Mouse (Mus musculus): Measurements from ENCODE around the gene Krtcap2. TPM values are rescaled to one million over a fixed set of nuclear protein-coding genes. Genes with fewer than 3 reads are reported as not detected.

The Krtcap2 gene
- polyA plus RNA-seq, 1 experiment, result 4.0 TPM

DNA sequence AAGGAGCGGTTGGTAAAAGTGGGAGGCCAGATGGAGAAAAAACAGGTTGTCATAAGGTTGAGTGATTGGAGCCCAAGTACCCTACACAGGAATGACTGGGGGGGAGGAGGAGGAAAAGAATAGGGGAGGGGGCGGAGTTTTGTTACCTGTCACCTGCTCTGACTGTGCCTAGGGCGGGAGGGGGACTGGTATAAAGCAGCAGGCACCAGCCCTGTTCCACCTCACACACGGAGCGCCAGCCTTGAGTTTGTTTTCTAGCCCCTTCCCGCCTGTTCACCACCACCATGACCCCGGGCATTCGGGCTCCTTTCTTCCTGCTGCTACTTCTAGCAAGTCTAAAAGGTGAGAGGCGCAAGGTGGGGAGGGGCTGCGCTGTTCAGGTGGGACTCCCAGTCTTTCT, 16.9 kb upstream of the Krtcap2 start, which contains the start of gene Muc1:
Muc1 (plus strand) TSS at position 222 of the 400 bp plus-strand sequence.
- Histone ChIP-seq H3K27me3 (ENCODE audit: control insufficient read depth) (peaks cover 80% of the 10 kb centered on the region), H3K36me3 (ENCODE audit: control insufficient read depth) (no peaks in the 10 kb centered on the region), H3K9me3 (ENCODE audit: control insufficient read depth, low read length) (no peaks in the 10 kb centered on the region; the same call in 1 of the 2 replicates), H3K4me1 (ENCODE audit: control insufficient read depth) (peaks cover 19% of the 10 kb centered on the region), H3K4me3 (replicated peaks) (peak within 1 kb of the TSS; percentile 58)
- TF ChIP-seq TAL1 (IDR thresholded peaks at IDR 0.05; ENCODE audit: low read length) (no peak), GATA1 (IDR thresholded peaks at IDR 0.05; ENCODE audit: low read length) (no peak)

DNA sequence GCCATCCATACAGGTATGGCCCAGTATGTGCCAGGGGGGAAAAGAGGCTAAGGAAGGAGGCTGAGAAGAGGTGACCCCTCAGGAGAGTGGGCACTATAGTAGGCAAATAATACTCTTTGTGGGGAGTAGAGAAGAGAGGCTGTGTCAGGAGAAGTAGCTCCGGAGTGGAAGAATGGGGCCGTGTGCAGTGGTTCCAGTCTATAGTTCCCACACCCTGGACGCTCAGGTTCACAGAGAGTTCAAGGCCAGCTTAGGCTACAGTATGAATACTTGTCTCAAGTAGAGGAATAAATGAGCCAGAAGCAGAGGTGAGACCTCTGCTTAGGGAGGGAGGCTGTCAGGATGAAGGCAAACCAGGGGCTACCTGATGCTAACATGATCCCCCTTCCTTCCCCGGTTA, 16.5 kb upstream of the Krtcap2 start:
- H3K27me3 ChIP-seq (ENCODE audit: control insufficient read depth), result peaks cover 76% of the 10 kb centered on the region
- H3K4me1 ChIP-seq (ENCODE audit: control insufficient read depth), result peaks cover 19% of the 10 kb centered on the region
- H3K4me3 ChIP-seq (replicated peaks), result no peak overlapping the region
- H3K36me3 ChIP-seq (ENCODE audit: control insufficient read depth), result no peaks in the 10 kb centered on the region
- no peaks in the 10 kb centered on the region; the same call in 1 of the 2 replicates for H3K9me3 ChIP-seq (ENCODE audit: control insufficient read depth, low read length)
- no peak for TF ChIP-seq GATA1 (IDR thresholded peaks at IDR 0.05; ENCODE audit: low read length)
- TF ChIP-seq TAL1 (IDR thresholded peaks at IDR 0.05; ENCODE audit: low read length), result no peak

DNA sequence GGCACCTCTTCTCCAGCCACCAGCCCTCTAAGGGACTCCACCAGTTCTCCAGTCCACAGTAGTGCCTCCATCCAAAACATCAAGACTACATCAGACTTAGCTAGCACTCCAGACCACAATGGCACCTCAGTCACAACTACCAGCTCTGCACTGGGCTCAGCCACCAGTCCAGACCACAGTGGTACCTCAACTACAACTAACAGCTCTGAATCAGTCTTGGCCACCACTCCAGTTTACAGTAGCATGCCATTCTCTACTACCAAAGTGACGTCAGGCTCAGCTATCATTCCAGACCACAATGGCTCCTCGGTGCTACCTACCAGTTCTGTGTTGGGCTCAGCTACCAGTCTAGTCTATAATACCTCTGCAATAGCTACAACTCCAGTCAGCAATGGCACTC, 15.2 kb upstream of the Krtcap2 start:
- Histone ChIP-seq H3K36me3 (ENCODE audit: control insufficient read depth) (no peaks in the 10 kb centered on the region), H3K4me3 (replicated peaks) (no peak overlapping the region), H3K27me3 (ENCODE audit: control insufficient read depth) (peaks cover 66% of the 10 kb centered on the region), H3K4me1 (ENCODE audit: control insufficient read depth) (peaks cover 19% of the 10 kb centered on the region), H3K9me3 (ENCODE audit: control insufficient read depth, low read length) (no peaks in the 10 kb centered on the region; the same call in 1 of the 2 replicates)
- TF ChIP-seq TAL1 (IDR thresholded peaks at IDR 0.05; ENCODE audit: low read length) (no peak), GATA1 (IDR thresholded peaks at IDR 0.05; ENCODE audit: low read length) (no peak)

DNA sequence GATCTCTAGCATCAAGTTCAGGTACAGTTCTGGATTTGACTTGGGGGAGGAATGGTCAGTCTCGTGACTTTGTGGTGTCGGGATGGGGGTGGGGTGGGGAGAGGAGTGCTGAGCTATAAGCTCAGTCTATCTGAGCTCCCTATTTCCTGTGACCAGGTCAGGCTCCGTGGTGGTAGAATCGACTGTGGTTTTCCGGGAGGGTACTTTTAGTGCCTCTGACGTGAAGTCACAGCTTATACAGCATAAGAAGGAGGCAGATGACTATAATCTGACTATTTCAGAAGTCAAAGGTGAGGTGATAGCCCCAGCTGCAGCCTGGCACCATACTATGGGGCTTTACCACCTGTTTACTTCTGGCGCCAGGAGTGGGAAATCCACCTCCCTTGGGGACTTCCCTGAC, 14.4 kb upstream of the Krtcap2 start:
- H3K36me3 ChIP-seq (ENCODE audit: control insufficient read depth), result no peaks in the 10 kb centered on the region
- no peak overlapping the region for H3K4me3 ChIP-seq (replicated peaks)
- peaks cover 19% of the 10 kb centered on the region for H3K4me1 ChIP-seq (ENCODE audit: control insufficient read depth)
- TF ChIP-seq TAL1 (IDR thresholded peaks at IDR 0.05; ENCODE audit: low read length) (no peak), GATA1 (IDR thresholded peaks at IDR 0.05; ENCODE audit: low read length) (no peak)
- H3K27me3 ChIP-seq (ENCODE audit: control insufficient read depth), result peaks cover 59% of the 10 kb centered on the region
- H3K9me3 ChIP-seq (ENCODE audit: control insufficient read depth, low read length), result no peaks in the 10 kb centered on the region

DNA sequence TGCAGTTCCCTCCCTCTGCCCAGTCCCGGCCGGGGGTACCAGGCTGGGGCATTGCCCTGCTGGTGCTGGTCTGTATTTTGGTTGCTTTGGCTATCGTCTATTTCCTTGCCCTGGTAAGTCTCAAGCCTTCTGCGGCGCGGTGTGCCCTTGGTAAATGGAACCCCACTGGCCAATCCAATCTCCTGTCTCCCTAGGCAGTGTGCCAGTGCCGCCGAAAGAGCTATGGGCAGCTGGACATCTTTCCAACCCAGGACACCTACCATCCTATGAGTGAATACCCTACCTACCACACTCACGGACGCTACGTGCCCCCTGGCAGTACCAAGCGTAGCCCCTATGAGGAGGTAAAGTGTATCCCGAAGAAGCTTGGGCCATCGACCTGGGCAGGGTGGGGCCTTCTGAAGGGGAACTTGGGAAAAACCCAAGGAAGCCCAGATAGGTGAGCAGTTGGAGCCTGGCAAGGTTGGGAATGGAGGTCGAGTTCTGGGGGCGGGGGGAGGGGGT, 13.9 kb upstream of the Krtcap2 start:
- peaks cover 54% of the 10 kb centered on the region for H3K27me3 ChIP-seq (ENCODE audit: control insufficient read depth)

DNA sequence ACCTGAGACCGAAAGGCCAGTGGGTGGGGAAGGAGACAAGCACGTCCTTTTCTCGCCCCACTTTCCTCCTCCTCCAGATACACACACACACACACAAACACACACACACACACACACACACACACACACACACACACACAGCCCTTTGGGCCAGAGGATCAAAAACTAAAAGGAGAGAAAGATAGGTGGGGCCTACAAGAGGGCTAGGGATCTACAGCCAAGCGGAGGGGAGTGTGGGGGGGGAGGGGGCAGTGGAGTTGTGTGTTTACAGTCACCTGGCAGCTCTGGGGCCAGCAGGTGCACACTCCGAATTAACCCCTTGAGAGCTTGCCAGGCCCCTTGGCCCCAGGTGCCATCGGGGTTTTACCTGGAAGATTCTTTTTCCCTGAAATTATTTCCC, 13.2 kb upstream of the Krtcap2 start:
- Histone ChIP-seq H3K27me3 (ENCODE audit: control insufficient read depth) (peaks cover 47% of the 10 kb centered on the region), H3K4me1 (ENCODE audit: control insufficient read depth) (peaks cover 13% of the 10 kb centered on the region), H3K9me3 (ENCODE audit: control insufficient read depth, low read length) (no peaks in the 10 kb centered on the region), H3K36me3 (ENCODE audit: control insufficient read depth) (no peaks in the 10 kb centered on the region), H3K4me3 (replicated peaks) (no peak overlapping the region)
- no peak for TF ChIP-seq TAL1 (IDR thresholded peaks at IDR 0.05; ENCODE audit: low read length)
- no peak for TF ChIP-seq GATA1 (IDR thresholded peaks at IDR 0.05; ENCODE audit: low read length)

More for the DNA sequence above, 13.9 kb upstream of the Krtcap2 start:
- peaks cover 19% of the 10 kb centered on the region for H3K4me1 ChIP-seq (ENCODE audit: control insufficient read depth)
- H3K4me3 ChIP-seq (replicated peaks), result no peak overlapping the region
- no peaks in the 10 kb centered on the region for H3K36me3 ChIP-seq (ENCODE audit: control insufficient read depth)
- H3K9me3 ChIP-seq (ENCODE audit: control insufficient read depth, low read length), result no peaks in the 10 kb centered on the region
- no peak for TF ChIP-seq TAL1 (IDR thresholded peaks at IDR 0.05; ENCODE audit: low read length)
- TF ChIP-seq GATA1 (IDR thresholded peaks at IDR 0.05; ENCODE audit: low read length), result 0 out of 2 replicates have a peak, but pooled peaks have one; percentile 8

DNA sequence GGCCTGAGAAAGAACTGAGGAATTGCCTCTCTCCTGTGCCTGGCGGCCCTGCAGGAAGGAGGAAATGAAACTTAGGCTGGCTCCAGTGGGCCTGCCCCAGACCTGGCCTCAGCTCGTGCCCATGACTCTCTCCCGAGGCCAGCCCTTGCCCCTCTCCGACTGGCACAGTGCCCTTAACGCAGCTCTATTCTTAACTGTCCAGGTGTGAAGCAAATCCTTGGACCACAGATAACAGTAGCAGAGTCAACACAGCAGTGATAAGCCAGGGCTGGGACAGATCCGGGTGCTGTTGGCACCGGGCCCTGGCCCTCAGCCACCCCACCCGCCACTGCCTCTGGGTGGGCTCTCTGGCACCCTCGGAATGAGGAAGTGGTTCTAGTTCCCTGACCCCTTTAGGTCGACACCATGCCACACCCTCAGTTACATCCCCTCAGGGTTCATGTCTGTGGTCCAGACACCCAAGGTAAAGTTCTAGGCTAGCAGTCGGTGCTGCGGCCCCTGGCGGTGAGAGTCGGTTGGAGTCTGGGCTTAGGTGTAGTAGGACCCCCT, 12.1 kb upstream of the Krtcap2 start:
- H3K4me3 ChIP-seq (replicated peaks), result no peak overlapping the region
- H3K27me3 ChIP-seq (ENCODE audit: control insufficient read depth), result peaks cover 41% of the 10 kb centered on the region
- H3K9me3 ChIP-seq (ENCODE audit: control insufficient read depth, low read length), result no peaks in the 10 kb centered on the region
- peaks cover 4% of the 10 kb centered on the region for H3K4me1 ChIP-seq (ENCODE audit: control insufficient read depth)
- H3K36me3 ChIP-seq (ENCODE audit: control insufficient read depth), result no peaks in the 10 kb centered on the region
- TF ChIP-seq TAL1 (IDR thresholded peaks at IDR 0.05; ENCODE audit: low read length), result no peak
- no peak for TF ChIP-seq GATA1 (IDR thresholded peaks at IDR 0.05; ENCODE audit: low read length)

DNA sequence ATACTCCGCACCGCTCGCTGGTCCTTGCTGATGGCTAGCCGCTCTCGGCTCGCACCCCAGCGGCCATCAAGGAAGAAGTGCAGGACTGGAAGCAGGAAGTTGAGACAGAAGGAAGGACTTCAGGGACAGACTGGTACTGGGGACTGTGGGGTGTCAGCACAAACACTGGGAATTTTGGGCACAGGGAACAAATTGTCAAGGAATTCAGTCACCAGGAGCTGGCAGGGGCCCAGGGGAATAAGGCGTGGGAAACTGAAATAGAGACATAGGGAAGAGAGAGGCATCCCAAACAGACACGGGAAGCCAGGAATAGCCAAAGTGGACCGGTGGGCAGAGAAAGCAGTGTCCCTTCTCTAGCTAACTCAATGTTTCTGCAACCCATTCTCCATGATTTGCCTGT, 9.2 kb upstream of the Krtcap2 start:
- TF ChIP-seq TAL1 (IDR thresholded peaks at IDR 0.05; ENCODE audit: low read length), result no peak
- TF ChIP-seq GATA1 (IDR thresholded peaks at IDR 0.05; ENCODE audit: low read length), result no peak
- Histone ChIP-seq H3K36me3 (ENCODE audit: control insufficient read depth) (no peaks in the 10 kb centered on the region), H3K9me3 (ENCODE audit: control insufficient read depth, low read length) (no peaks in the 10 kb centered on the region), H3K27me3 (ENCODE audit: control insufficient read depth) (peaks cover 12% of the 10 kb centered on the region), H3K4me3 (replicated peaks) (no peak overlapping the region), H3K4me1 (ENCODE audit: control insufficient read depth) (peaks cover 2% of the 10 kb centered on the region)

DNA sequence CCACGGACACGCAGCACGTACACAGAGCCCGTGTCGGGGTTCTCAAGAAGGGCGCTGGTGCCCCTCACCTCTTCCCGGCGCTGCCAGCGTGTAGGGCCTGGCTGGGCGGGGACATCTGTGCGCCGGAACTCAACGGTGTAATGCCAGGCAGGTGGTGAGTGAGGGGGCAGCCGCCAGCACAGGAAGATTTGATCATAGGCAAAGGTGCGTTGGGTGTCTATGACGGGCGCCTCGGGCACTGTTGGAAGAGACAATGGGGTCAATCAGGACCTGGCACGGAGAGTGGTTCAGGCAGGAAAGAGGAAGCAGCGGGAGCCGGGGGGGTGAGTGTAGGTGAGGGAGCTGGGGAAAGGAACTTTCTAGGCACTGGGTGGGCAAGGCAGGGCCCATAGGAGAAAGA, 8.1 kb upstream of the Krtcap2 start:
- H3K36me3 ChIP-seq (ENCODE audit: control insufficient read depth), result no peaks in the 10 kb centered on the region
- no peaks in the 10 kb centered on the region for H3K9me3 ChIP-seq (ENCODE audit: control insufficient read depth, low read length)
- peaks cover 2% of the 10 kb centered on the region for H3K4me1 ChIP-seq (ENCODE audit: control insufficient read depth)
- no peak for TF ChIP-seq GATA1 (IDR thresholded peaks at IDR 0.05; ENCODE audit: low read length)
- H3K4me3 ChIP-seq (replicated peaks), result no peak overlapping the region
- peaks cover 6% of the 10 kb centered on the region for H3K27me3 ChIP-seq (ENCODE audit: control insufficient read depth)

DNA sequence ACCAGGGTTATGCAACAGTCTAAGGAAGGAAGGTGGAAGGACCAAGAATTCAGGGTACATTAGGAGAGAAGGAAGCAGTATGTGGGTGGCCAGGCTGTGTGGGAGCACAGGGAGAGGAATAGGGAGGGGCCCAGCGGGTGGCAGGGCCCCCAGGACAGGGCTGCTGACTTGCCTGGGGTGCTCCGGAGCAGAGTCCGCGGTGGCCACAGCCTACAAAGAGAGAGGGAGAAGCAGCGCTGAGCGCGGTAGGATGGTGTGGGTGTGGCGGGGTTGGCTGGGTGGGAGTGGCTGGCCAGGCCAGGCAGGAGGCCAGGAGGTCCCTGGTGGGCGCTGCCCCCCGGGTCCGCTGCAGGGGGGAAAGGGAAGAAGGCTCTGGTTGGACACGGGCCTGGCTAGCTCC, 7.3 kb upstream of the Krtcap2 start:
- no peak for TF ChIP-seq GATA1 (IDR thresholded peaks at IDR 0.05; ENCODE audit: low read length)
- no peak for TF ChIP-seq TAL1 (IDR thresholded peaks at IDR 0.05; ENCODE audit: low read length)
- Histone ChIP-seq H3K4me3 (replicated peaks) (no peak overlapping the region), H3K4me1 (ENCODE audit: control insufficient read depth) (peaks cover 2% of the 10 kb centered on the region), H3K36me3 (ENCODE audit: control insufficient read depth) (no peaks in the 10 kb centered on the region), H3K9me3 (ENCODE audit: control insufficient read depth, low read length) (no peaks in the 10 kb centered on the region), H3K27me3 (ENCODE audit: control insufficient read depth) (peaks cover 9% of the 10 kb centered on the region)

All from erythroblast, embryonic 14.5 days (primary cell).